Mouse (Mus musculus) liver, embryonic 13.5 days (tissue): Measurements from ENCODE around the gene Best2. TPM values are rescaled to one million over a fixed set of nuclear protein-coding genes. Genes with fewer than 3 reads are reported as not detected.

Experiments
- ATAC-seq: fragments of 200-750 bp; cut with Nextera tagmentation; 2 replicates; pipeline ENCODE4 v1.8.0; 2017; ENCODE audit warnings: low read depth, mild to moderate bottlenecking, moderate number of reproducible peaks, moderate library complexity
- DNase-seq: peaks from one replicate; pipeline ENCODE4 v3.0.0; 2022
- H3K27ac ChIP-seq: fragments of 300-500 bp; sonication (generic); 2 replicates; pipeline ENCODE4 v1.5.1; 2015; ENCODE audit warnings: moderate library complexity, mild to moderate bottlenecking, inconsistent platforms
- H3K27me3 ChIP-seq: fragments of 300-500 bp; sonication (generic); 2 replicates; pipeline ENCODE4 v1.6.1; 2015; ENCODE audit warnings: mild to moderate bottlenecking, inconsistent platforms
- H3K36me3 ChIP-seq: fragments of 300-500 bp; sonication (generic); 2 replicates; pipeline ENCODE4 v1.6.1; 2015; ENCODE audit warnings: mild to moderate bottlenecking, inconsistent platforms
- H3K4me1 ChIP-seq: fragments of 300-500 bp; sonication (generic); replicated peaks from 2 replicates; pipeline ENCODE4 v1.6.1; 2015; ENCODE audit warnings: inconsistent platforms
- H3K4me2 ChIP-seq: fragments of 300-500 bp; sonication (generic); 2 replicates; pipeline ENCODE4 v1.6.1; 2015; ENCODE audit warnings: inconsistent platforms, mild to moderate bottlenecking, moderate library complexity
- H3K4me3 ChIP-seq: fragments of 300-500 bp; sonication (generic); replicated peaks from 2 replicates; pipeline ENCODE4 v1.5.1; 2015; ENCODE audit warnings: mild to moderate bottlenecking, inconsistent platforms
- H3K9ac ChIP-seq: fragments of 300-500 bp; sonication (generic); 2 replicates; pipeline ENCODE4 v1.6.1; 2015; ENCODE audit warnings: mild to moderate bottlenecking, inconsistent platforms
- H3K9me3 ChIP-seq: fragments of 300-500 bp; sonication (generic); replicated peaks from 2 replicates; pipeline ENCODE4 v1.6.1; 2016; ENCODE audit warnings: inconsistent platforms
- WGBS: fragments of 180-500 bp; shearing (Covaris S2); methylation state at CpG from one replicate; pipeline ENCODE4 v1.1.7; 2015; ENCODE audit not compliant: insufficient replicate concordance; 5-methylcytosine and 5-hydroxymethylcytosine counted together
- polyA plus RNA-seq: library from polyadenylated mRNA; unstranded; fragments of >200 nt; fragmentation: Nextera tagmentation; extraction: Ambion mirVana; gene quantifications from 2 replicates; pipeline ENCODE4 v1.2.1, GENCODE M21; 2015

Gene Best2
- polyA plus RNA-seq, 1 experiment from 2014 or later = not detected

GRCm38 (mm10) chr8:84973803-84974542, 40.4 kb downstream of the Best2 start:
- ATAC-seq (no peak), DNase-seq (no peak)
- Histone ChIP-seq H3K4me2 (peak overlapping the region; percentile 99), H3K36me3 (peaks cover 53% of the 10 kb centered on the region), H3K9ac (peak overlapping the region; percentile 96), H3K4me3 (peak overlapping the region; percentile 76), H3K27ac (peak overlapping the region; percentile 99), H3K9me3 (no peaks in the 10 kb centered on the region), H3K27me3 (no peaks in the 10 kb centered on the region), H3K4me1 (peaks cover 87% of the 10 kb centered on the region)
- WGBS = 64% methylated on average over 4 of the region's 4 CpGs

- Histone ChIP-seq H3K9me3 (no peaks in the 10 kb centered on the region), H3K4me1 (peaks cover 87% of the 10 kb centered on the region), H3K4me3 (peak overlapping the region; percentile 76), H3K36me3 (peaks cover 53% of the 10 kb centered on the region), H3K27me3 (no peaks in the 10 kb centered on the region), H3K9ac (peak overlapping the region; percentile 96), H3K27ac (peak overlapping the region; percentile 99), H3K4me2 (peak overlapping the region; percentile 99)
- DNase-seq (no peak), ATAC-seq (no peak)
- 94% methylated on average over 1 of the region's 1 CpGs for WGBS
Measured at GRCm38 (mm10) chr8:84973079-84973478, 41.3 kb downstream of the Best2 start.

GRCm38 (mm10) chr8:84970913-84971312, 43.4 kb downstream of the Best2 start:
- Histone ChIP-seq H3K4me3 (peak overlapping the region; percentile 76), H3K9ac (peak overlapping the region; percentile 96), H3K27me3 (no peaks in the 10 kb centered on the region), H3K4me2 (peak overlapping the region; percentile 99), H3K4me1 (peaks cover 86% of the 10 kb centered on the region), H3K27ac (peak overlapping the region; percentile 99), H3K36me3 (peaks cover 53% of the 10 kb centered on the region), H3K9me3 (no peaks in the 10 kb centered on the region)
- 16% methylated on average over 5 of the region's 5 CpGs for WGBS
- ATAC-seq (peak; percentile 86), DNase-seq (peak; percentile 93)

DNA sequence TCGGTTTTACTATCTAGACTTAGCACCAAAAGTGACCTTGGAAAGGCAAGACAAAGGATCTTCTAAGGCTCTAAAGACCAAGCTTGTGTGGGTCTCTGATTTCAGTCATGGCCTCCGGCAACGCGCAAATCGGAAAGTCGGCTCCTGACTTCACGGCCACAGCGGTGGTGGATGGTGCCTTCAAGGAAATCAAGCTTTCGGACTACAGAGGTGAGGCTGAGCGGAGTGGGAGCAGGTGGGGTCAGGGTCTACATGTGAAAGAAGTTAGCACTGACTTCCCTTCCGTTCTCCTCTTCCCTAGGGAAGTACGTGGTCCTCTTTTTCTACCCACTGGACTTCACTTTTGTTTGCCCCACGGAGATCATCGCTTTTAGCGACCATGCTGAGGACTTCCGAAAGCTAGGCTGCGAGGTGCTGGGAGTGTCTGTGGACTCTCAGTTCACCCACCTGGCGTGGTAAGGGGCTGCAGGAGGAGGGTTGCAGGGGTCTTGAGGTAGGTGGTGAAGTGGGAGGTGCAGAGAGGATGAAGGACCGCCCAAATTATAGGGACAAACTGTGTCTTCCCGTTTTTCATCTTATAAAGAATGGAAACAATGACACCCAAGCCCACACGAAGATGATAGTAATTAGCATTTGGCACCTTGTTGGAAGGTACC, 44.1 kb downstream of the Best2 start:
- peak overlapping the region; percentile 76 for H3K4me3 ChIP-seq
- ATAC-seq = no peak
- H3K27ac ChIP-seq = peak overlapping the region; percentile 99
- peaks cover 52% of the 10 kb centered on the region for H3K36me3 ChIP-seq
- no peaks in the 10 kb centered on the region for H3K27me3 ChIP-seq
- no peaks in the 10 kb centered on the region for H3K9me3 ChIP-seq
- H3K9ac ChIP-seq = peak overlapping the region; percentile 96
- peak overlapping the region; percentile 99 for H3K4me2 ChIP-seq
- 4% methylated on average over 21 of the region's 21 CpGs for WGBS
- H3K4me1 ChIP-seq = peaks cover 82% of the 10 kb centered on the region
- DNase-seq = no peak

DNA sequence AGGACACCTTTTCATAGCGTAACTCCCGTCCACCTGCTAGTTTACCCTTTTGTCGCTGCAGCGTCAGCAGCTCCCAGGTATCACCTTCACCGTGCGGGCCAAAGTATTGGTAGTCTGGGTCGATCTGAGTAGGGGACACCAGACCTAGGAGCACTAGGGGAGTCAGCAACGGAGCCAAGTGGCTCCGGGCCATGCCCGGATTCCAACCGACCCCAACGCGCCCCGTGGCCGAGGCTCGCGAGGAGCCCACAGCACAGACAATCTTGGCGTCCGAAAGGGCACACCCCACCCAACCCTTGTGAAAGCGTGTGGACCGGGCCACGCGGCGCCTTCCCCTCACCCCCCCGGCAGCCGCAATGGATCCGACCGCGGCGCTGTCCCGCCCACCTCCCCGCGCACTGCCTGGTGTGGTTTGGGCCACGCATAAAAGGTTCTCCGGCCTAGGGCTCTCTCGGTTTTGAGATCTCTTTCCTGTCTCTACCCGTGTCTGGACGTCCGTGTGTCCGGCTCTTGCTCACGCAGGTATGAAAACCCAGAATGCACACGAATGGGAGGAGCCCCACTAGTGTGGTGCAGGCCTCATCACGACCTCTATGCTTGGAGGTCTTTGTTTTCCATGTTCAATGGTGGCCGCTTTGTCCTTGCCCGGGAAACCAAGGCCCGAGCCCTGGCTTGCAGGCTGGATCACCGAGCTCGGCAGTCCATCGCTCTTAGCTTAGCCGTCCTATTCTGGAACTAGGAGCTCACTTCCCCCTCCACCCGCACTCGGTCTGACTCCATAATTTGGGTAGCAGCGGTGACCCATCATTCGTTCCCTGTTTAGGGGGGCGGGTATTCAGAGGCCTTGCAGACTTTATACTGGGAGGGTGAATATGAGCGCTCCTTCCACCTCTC, 44.8 kb downstream of the Best2 start, which contains the start of the genes Gm49661, Prdx2 and Rnaseh2a:
TSS of gene Gm49661 (minus strand) at position 193 of the 894 bp plus-strand sequence.
TSS of gene Prdx2 (plus strand) at position 347 of the 894 bp plus-strand sequence.
TSS of gene Rnaseh2a (minus strand) at position 527 of the 894 bp plus-strand sequence.
- WGBS = under 1% methylated on average over 56 of the region's 56 CpGs
- DNase-seq = peak; percentile 73

DNA sequence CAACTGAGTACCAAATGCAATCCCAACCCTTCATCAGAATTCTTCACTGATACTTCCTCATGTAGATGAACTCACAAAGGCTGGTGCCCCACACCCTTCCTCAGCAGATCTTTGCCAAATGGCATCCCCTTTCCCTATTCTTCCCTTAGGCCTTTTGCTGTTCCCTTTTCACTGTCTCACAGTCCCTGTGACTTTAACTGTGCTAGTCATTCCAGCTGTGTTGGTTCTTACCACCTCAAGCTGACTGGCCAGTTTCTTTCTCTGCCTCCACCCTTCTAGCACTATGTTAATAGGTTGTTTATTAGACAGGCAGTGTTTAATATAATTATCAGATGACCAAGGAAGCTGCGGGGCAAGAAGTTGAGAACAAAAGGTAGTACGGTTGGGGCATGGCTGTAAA, 45.7 kb downstream of the Best2 start:
- H3K4me3 ChIP-seq = peak overlapping the region; percentile 76
- no peaks in the 10 kb centered on the region for H3K9me3 ChIP-seq
- DNase-seq (no peak), ATAC-seq (no peak)
- H3K9ac ChIP-seq = peak overlapping the region; percentile 96
- WGBS = 8% methylated on average over 2 of the region's 2 CpGs
- peak overlapping the region; percentile 99 for H3K27ac ChIP-seq
- H3K4me2 ChIP-seq = peak overlapping the region; percentile 99
- H3K36me3 ChIP-seq = peaks cover 42% of the 10 kb centered on the region
- no peaks in the 10 kb centered on the region for H3K27me3 ChIP-seq
- peaks cover 82% of the 10 kb centered on the region for H3K4me1 ChIP-seq

More for the DNA sequence above, 44.8 kb downstream of the Best2 start, which contains the start of the genes Gm49661, Prdx2 and Rnaseh2a:
- peaks cover 45% of the 10 kb centered on the region for H3K36me3 ChIP-seq
- H3K9me3 ChIP-seq = no peaks in the 10 kb centered on the region
- H3K27ac ChIP-seq = peak within 1 kb of the TSS; percentile 99
- H3K4me2 ChIP-seq = peak within 1 kb of the TSS; percentile 99
- H3K4me3 ChIP-seq = peak within 1 kb of the TSS; percentile 76
- ATAC-seq = peak; percentile 59
- H3K27me3 ChIP-seq = no peaks in the 10 kb centered on the region
- peaks cover 82% of the 10 kb centered on the region for H3K4me1 ChIP-seq
- peak within 1 kb of the TSS; percentile 96 for H3K9ac ChIP-seq

DNA sequence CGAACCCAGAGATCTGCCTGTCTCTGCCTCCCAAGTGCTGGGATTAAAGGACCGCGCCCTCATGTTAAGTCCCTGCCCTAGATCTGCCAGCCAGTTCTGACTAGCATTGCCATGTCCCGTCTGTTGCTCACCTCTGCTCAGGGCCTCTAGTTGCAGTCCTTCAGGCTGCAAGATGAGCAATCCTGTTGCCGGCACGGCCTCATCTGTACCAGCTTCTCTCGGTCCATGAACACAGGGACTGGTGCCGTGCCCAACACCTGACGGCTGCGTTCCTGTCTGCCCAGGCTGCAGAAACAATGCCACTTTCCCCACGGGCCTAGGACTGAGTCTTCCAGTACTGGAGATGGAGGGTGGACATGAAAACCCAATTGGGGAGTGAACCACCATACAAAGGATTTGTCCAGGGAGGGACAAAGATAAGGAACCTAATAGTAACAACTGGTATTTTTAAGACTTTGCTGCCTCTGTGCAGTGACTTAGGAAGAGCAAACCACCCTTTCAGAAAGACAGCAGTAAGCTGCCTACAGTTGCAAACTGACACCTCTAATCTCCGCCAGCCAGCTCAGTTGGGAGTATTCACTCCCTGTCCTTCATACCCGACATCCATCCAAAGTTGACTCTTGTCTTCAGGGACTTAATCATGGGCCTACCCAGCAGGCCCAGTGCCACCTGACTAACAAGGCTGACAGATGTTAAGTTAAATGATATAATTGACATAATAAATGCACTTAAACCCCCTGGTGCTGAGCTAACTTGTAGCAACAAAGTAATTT, 46.6 kb downstream of the Best2 start:
- Histone ChIP-seq H3K36me3 (peaks cover 40% of the 10 kb centered on the region), H3K4me1 (peaks cover 74% of the 10 kb centered on the region), H3K27ac (peak overlapping the region; percentile 99), H3K9ac (peak overlapping the region; percentile 96), H3K4me3 (peak overlapping the region; percentile 76), H3K4me2 (peak overlapping the region; percentile 99), H3K9me3 (no peaks in the 10 kb centered on the region), H3K27me3 (no peaks in the 10 kb centered on the region)
- 79% methylated on average over 13 of the region's 13 CpGs for WGBS
- DNase-seq (no peak), ATAC-seq (no peak)

DNA sequence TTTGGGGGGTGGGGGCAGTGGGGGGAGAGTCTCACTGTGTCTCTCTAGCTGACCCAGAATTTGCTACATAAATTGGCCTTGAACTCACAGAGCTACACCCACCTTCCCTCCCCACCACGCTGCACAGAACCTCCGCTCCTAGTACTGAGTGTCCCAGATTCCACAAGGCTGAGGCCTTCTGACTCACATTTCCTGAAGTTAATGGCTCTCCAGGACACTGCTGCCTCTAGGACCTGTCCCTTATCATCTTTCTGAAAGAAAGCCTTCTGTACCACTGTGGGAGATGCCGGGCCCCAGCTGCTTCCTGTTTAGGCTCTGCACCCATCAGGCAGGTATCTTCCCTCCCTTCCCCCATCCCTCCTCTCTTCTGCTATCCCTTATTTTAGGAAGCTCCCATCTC, 47.7 kb downstream of the Best2 start:
- H3K36me3 ChIP-seq = peaks cover 40% of the 10 kb centered on the region
- peaks cover 65% of the 10 kb centered on the region for H3K4me1 ChIP-seq
- H3K27ac ChIP-seq = peak overlapping the region; percentile 99
- H3K4me3 ChIP-seq = peak overlapping the region; percentile 33
- H3K9ac ChIP-seq = peak overlapping the region; percentile 96
- DNase-seq (no peak), ATAC-seq (no peak)
- peak overlapping the region; percentile 99 for H3K4me2 ChIP-seq
- WGBS = 17% methylated on average over 3 of the region's 3 CpGs
- H3K9me3 ChIP-seq = no peaks in the 10 kb centered on the region
- no peaks in the 10 kb centered on the region for H3K27me3 ChIP-seq

- WGBS = under 1% methylated on average over 41 of the region's 41 CpGs
- peaks cover 59% of the 10 kb centered on the region for H3K4me1 ChIP-seq
- H3K9me3 ChIP-seq = no peaks in the 10 kb centered on the region
- no peaks in the 10 kb centered on the region for H3K27me3 ChIP-seq
- H3K4me3 ChIP-seq = peak overlapping the region; percentile 82
- H3K4me2 ChIP-seq = peak overlapping the region; percentile 99
- H3K36me3 ChIP-seq = peaks cover 40% of the 10 kb centered on the region
- peak overlapping the region; percentile 96 for H3K9ac ChIP-seq
- H3K27ac ChIP-seq = peak overlapping the region; percentile 99
- peak; percentile 96 for DNase-seq
- peak; percentile 76 for ATAC-seq
Measured at GRCm38 (mm10) chr8:84965731-84966291, 48.5 kb downstream of the Best2 start.

- Histone ChIP-seq H3K9me3 (no peaks in the 10 kb centered on the region), H3K36me3 (peaks cover 48% of the 10 kb centered on the region), H3K4me2 (peak overlapping the region; percentile 99), H3K4me1 (peaks cover 50% of the 10 kb centered on the region), H3K27ac (no peak overlapping the region), H3K9ac (peak overlapping the region; percentile 56; the same call in 1 of the 2 replicates), H3K27me3 (no peaks in the 10 kb centered on the region), H3K4me3 (peak overlapping the region; percentile 82)
- DNase-seq (no peak), ATAC-seq (no peak)
- WGBS = 71% methylated on average over 4 of the region's 4 CpGs
Measured at GRCm38 (mm10) chr8:84963952-84964351, 50.4 kb downstream of the Best2 start.
